Mouse (Mus musculus): ENCODE results near the gene Ahctf1. TPM values are rescaled to one million over a fixed set of nuclear protein-coding genes. Genes with fewer than 3 reads are reported as not detected.
A peak's percentile ranks its signal among the peaks of the same experiment; 100 is the strongest.

The Ahctf1 gene
- polyA plus RNA-seq, 1 experiment, result 30.6 TPM

DNA sequence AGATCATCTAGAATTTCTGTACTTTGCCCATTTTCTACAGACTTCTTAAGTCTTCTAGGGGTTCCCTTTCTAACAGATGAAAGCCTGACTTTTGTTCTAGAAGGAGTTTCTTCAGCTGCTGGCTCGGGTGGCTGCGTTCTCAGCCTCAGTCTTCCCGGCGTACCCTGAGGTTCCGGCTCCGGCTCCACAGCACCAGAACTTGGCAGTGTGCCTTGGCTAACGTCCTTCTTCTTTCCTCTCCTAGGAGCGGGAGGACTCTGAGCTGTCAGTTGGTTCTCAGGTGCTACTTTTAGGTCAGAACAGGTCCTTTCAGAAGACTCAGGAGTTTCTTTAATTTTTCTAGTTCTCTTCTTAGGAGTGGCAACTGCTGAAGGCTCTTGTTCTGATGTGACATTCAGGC, 50.5 kb downstream of the Ahctf1 start:
- Histone ChIP-seq H3K36me3 (ENCODE audit: control insufficient read depth, insufficient read depth, low read length) (peaks cover 5% of the 10 kb centered on the region), H3K27ac (ENCODE audit: control insufficient read depth, insufficient read depth, low read depth, low read length) (no peak overlapping the region), H3K27me3 (ENCODE audit: control insufficient read depth, insufficient read depth, low read length) (no peaks in the 10 kb centered on the region), H3K4me1 (ENCODE audit: control insufficient read depth, insufficient read depth, low read length) (no peaks in the 10 kb centered on the region), H3K4me3 (ENCODE audit: control insufficient read depth, low read depth, low read length) (no peak overlapping the region)
- no peak for TF ChIP-seq POLR2A (IDR thresholded peaks at IDR 0.05; ENCODE audit: control insufficient read depth, low read depth, low read length)
- TF ChIP-seq CTCF (IDR thresholded peaks at IDR 0.05; ENCODE audit: control insufficient read depth, insufficient read depth, insufficient replicate concordance, low read depth, low read length), result no peak

GRCm38 (mm10) chr1:179752276-179752675, 51.2 kb downstream of the Ahctf1 start:
- Histone ChIP-seq H3K27ac (ENCODE audit: control insufficient read depth, insufficient read depth, low read depth, low read length) (no peak overlapping the region), H3K36me3 (ENCODE audit: control insufficient read depth, insufficient read depth, low read length) (peaks cover 5% of the 10 kb centered on the region), H3K27me3 (ENCODE audit: control insufficient read depth, insufficient read depth, low read length) (no peaks in the 10 kb centered on the region), H3K4me1 (ENCODE audit: control insufficient read depth, insufficient read depth, low read length) (no peaks in the 10 kb centered on the region), H3K4me3 (ENCODE audit: control insufficient read depth, low read depth, low read length) (no peak overlapping the region)
- TF ChIP-seq POLR2A (IDR thresholded peaks at IDR 0.05; ENCODE audit: control insufficient read depth, low read depth, low read length), result no peak
- no peak for TF ChIP-seq CTCF (IDR thresholded peaks at IDR 0.05; ENCODE audit: control insufficient read depth, insufficient read depth, insufficient replicate concordance, low read depth, low read length)

GRCm38 (mm10) chr1:179745171-179745570, 58.3 kb downstream of the Ahctf1 start, which contains the start of gene Kif28:
Gene Kif28, minus strand, starts transcription at chr1:179745271.
- Histone ChIP-seq H3K27ac (ENCODE audit: control insufficient read depth, insufficient read depth, low read depth, low read length) (no peak within 1 kb of the TSS), H3K4me3 (ENCODE audit: control insufficient read depth, low read depth, low read length) (no peak within 1 kb of the TSS), H3K27me3 (ENCODE audit: control insufficient read depth, insufficient read depth, low read length) (no peaks in the 10 kb centered on the region), H3K36me3 (ENCODE audit: control insufficient read depth, insufficient read depth, low read length) (no peaks in the 10 kb centered on the region; the same call in 1 of the 2 replicates), H3K4me1 (ENCODE audit: control insufficient read depth, insufficient read depth, low read length) (no peaks in the 10 kb centered on the region)
- TF ChIP-seq POLR2A (IDR thresholded peaks at IDR 0.05; ENCODE audit: control insufficient read depth, low read depth, low read length), result no peak
- no peak for TF ChIP-seq CTCF (IDR thresholded peaks at IDR 0.05; ENCODE audit: control insufficient read depth, insufficient read depth, insufficient replicate concordance, low read depth, low read length)

- no peaks in the 10 kb centered on the region for H3K4me1 ChIP-seq (ENCODE audit: control insufficient read depth, insufficient read depth, low read length)
- H3K27me3 ChIP-seq (ENCODE audit: control insufficient read depth, insufficient read depth, low read length), result no peaks in the 10 kb centered on the region
- H3K27ac ChIP-seq (ENCODE audit: control insufficient read depth, insufficient read depth, low read depth, low read length), result no peak overlapping the region
- no peak overlapping the region for H3K4me3 ChIP-seq (ENCODE audit: control insufficient read depth, low read depth, low read length)
- no peak for TF ChIP-seq POLR2A (IDR thresholded peaks at IDR 0.05; ENCODE audit: control insufficient read depth, low read depth, low read length)
- TF ChIP-seq CTCF (IDR thresholded peaks at IDR 0.05; ENCODE audit: control insufficient read depth, insufficient read depth, insufficient replicate concordance, low read depth, low read length), result no peak
- H3K36me3 ChIP-seq (ENCODE audit: control insufficient read depth, insufficient read depth, low read length), result no peaks in the 10 kb centered on the region; the same call in 1 of the 2 replicates
Measured at GRCm38 (mm10) chr1:179743593-179744193, 59.8 kb downstream of the Ahctf1 start.

DNA sequence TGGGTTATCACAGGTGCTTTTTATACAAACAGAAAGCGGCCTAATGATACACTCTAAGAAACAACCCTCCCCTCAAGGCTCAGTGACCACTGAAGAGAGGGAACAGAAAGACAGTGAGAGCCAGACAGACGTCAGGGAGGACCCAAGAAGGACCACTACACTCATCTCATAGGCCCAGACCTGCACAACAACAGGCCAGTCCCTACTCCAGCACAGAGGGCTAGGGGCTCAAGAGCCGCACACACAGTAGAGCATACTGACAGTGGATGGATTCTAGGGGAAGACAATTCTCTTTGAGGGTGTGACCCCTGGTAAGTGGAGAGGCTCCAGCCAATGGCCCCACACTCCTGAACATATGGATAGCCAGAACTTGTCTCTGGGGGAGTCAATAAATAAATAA, 67.0 kb downstream of the Ahctf1 start:
- Histone ChIP-seq H3K4me1 (ENCODE audit: control insufficient read depth, insufficient read depth, low read length) (no peaks in the 10 kb centered on the region; the same call in 1 of the 2 replicates), H3K27ac (ENCODE audit: control insufficient read depth, insufficient read depth, low read depth, low read length) (no peak overlapping the region), H3K36me3 (ENCODE audit: control insufficient read depth, insufficient read depth, low read length) (no peaks in the 10 kb centered on the region), H3K27me3 (ENCODE audit: control insufficient read depth, insufficient read depth, low read length) (no peaks in the 10 kb centered on the region), H3K4me3 (ENCODE audit: control insufficient read depth, low read depth, low read length) (no peak overlapping the region)
- TF ChIP-seq POLR2A (IDR thresholded peaks at IDR 0.05; ENCODE audit: control insufficient read depth, low read depth, low read length) (no peak), CTCF (IDR thresholded peaks at IDR 0.05; ENCODE audit: control insufficient read depth, insufficient read depth, insufficient replicate concordance, low read depth, low read length) (no peak)

DNA sequence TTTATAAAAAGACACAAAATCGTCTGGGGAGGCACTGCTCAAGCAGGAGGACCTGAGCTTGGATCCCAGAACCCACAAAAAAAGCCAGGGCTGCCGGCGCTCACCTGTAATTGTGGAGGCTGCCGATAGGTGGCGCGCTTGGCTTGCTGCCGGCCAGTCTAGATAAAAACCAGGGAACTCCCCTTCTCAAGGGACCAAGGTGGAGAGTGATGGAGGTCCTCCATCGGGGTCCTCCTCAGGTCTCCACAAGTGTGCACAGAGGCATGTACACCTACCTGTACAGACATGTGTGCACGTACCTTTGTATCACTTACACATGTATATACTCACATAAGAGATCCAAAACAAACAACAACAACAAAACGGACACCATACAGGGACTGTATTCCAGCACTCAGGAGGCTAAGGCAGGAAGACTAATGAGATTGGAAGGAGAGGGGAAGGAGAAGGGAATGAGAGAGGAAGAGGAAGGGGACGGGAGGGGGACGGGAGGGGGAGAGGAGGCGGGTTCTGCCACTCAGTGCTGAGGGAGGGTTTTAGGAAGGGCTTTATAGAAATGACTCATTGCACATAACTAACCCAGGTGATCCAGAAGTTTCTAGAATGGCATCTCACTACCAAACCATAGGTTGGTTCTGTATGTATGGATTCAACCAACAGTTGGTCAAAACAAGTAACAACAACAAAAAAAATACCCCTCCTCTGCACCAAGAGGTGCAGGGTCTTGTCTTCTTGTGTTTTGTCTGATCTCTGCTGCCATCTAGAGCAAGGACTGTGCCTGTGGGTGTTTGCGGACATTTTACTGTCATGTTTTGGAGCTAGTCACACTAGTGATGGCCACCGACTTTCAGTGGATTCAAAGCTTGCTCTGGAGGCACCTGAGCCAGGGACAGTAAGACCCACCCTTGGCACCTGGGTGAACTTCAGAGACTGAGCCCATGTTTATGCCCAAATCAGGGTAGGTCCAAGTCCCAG, 68.7 kb downstream of the Ahctf1 start:
- H3K27me3 ChIP-seq (ENCODE audit: control insufficient read depth, insufficient read depth, low read length), result no peaks in the 10 kb centered on the region
- H3K36me3 ChIP-seq (ENCODE audit: control insufficient read depth, insufficient read depth, low read length), result no peaks in the 10 kb centered on the region
- H3K27ac ChIP-seq (ENCODE audit: control insufficient read depth, insufficient read depth, low read depth, low read length), result no peak overlapping the region
- H3K4me3 ChIP-seq (ENCODE audit: control insufficient read depth, low read depth, low read length), result no peak overlapping the region
- no peak for TF ChIP-seq POLR2A (IDR thresholded peaks at IDR 0.05; ENCODE audit: control insufficient read depth, low read depth, low read length)
- peak; percentile 97 for TF ChIP-seq CTCF (IDR thresholded peaks at IDR 0.05; ENCODE audit: control insufficient read depth, insufficient read depth, insufficient replicate concordance, low read depth, low read length)
- no peaks in the 10 kb centered on the region; the same call in 1 of the 2 replicates for H3K4me1 ChIP-seq (ENCODE audit: control insufficient read depth, insufficient read depth, low read length)

- Histone ChIP-seq H3K27ac (ENCODE audit: control insufficient read depth, insufficient read depth, low read depth, low read length) (no peak overlapping the region), H3K4me3 (ENCODE audit: control insufficient read depth, low read depth, low read length) (no peak overlapping the region), H3K27me3 (ENCODE audit: control insufficient read depth, insufficient read depth, low read length) (no peaks in the 10 kb centered on the region), H3K4me1 (ENCODE audit: control insufficient read depth, insufficient read depth, low read length) (no peaks in the 10 kb centered on the region; the same call in 1 of the 2 replicates), H3K36me3 (ENCODE audit: control insufficient read depth, insufficient read depth, low read length) (no peaks in the 10 kb centered on the region)
- TF ChIP-seq CTCF (IDR thresholded peaks at IDR 0.05; ENCODE audit: control insufficient read depth, insufficient read depth, insufficient replicate concordance, low read depth, low read length) (no peak), POLR2A (IDR thresholded peaks at IDR 0.05; ENCODE audit: control insufficient read depth, low read depth, low read length) (no peak)
Measured at GRCm38 (mm10) chr1:179731391-179731790, 72.1 kb downstream of the Ahctf1 start.
